Mouse (Mus musculus) brain, adult 10 weeks (tissue): ENCODE data around the gene Gm20741. TPM values are rescaled to one million over a fixed set of nuclear protein-coding genes. Genes with fewer than 3 reads are reported as not detected.

Source experiments
- polyA plus RNA-seq: library from polyadenylated mRNA; stranded (reverse); fragments of 350-450 nt; fragmentation: Illumina TruSeq; extraction: RNeasy Lipid Tissue Mini Kit (QIAGEN cat#74804); gene quantifications from one replicate; pipeline ENCODE4 v1.2.3, GENCODE M21; 2015; ENCODE audit warnings: low read depth, low replicate concordance

The Gm20741 gene
- not detected for polyA plus RNA-seq

GRCm38 (mm10) chr16:88811827-88812226 is at the start of gene Gm20741:
TSS of gene Gm20741 (minus strand) at chr16:88812220.

GRCm38 (mm10) chr16:88826095-88826652 is 14.2 kb upstream of the Gm20741 start, which contains the start of gene Krtap14:
TSS of gene Krtap14 (minus strand) at chr16:88826145.

GRCm38 (mm10) chr16:88820066-88820465 is 8.0 kb upstream of the Gm20741 start, which contains the start of gene Krtap15:
TSS of gene Krtap15 (plus strand) at chr16:88820215.

GRCm38 (mm10) chr16:88777596-88777995 is 34.4 kb downstream of the Gm20741 start, which contains the start of gene Gm5965:
TSS of gene Gm5965 (plus strand) at chr16:88777896.

GRCm38 (mm10) chr16:88774106-88774505 is 37.9 kb downstream of the Gm20741 start, which contains the start of gene 2310057N15Rik:
TSS of gene 2310057N15Rik (minus strand) at chr16:88774206.

Other genes starting within 250 kb of the Gm20741 start
- gene Cldn8, start 249.0 kb downstream of the Gm20741 start, polyA plus RNA-seq = not detected
- not detected for gene Krtap24-1, start 199.9 kb downstream of the Gm20741 start, polyA plus RNA-seq
- not detected for gene 2310079G19Rik, start 184.6 kb downstream of the Gm20741 start, polyA plus RNA-seq
- not detected for gene Krtap26-1, start 164.4 kb downstream of the Gm20741 start, polyA plus RNA-seq
- not detected for gene Krtap27-1, start 140.5 kb downstream of the Gm20741 start, polyA plus RNA-seq
- not detected for gene 2310061N02Rik, start 104.3 kb downstream of the Gm20741 start, polyA plus RNA-seq
- not detected for gene Krtap13-1, start 83.4 kb downstream of the Gm20741 start, polyA plus RNA-seq
- gene Krtap13, start 60.6 kb downstream of the Gm20741 start, polyA plus RNA-seq = not detected
- gene 2310034C09Rik, start 53.4 kb downstream of the Gm20741 start, polyA plus RNA-seq = not detected
- gene 2310057N15Rik, start 38.0 kb downstream of the Gm20741 start, polyA plus RNA-seq = not detected
- not detected for gene Gm5965, start 34.3 kb downstream of the Gm20741 start, polyA plus RNA-seq
- gene Krtap15, start 8.0 kb upstream of the Gm20741 start, polyA plus RNA-seq = not detected
- gene Krtap14, start 13.9 kb upstream of the Gm20741 start, polyA plus RNA-seq = not detected
- gene Krtap19-1, start 57.2 kb upstream of the Gm20741 start, polyA plus RNA-seq = not detected
- gene Krtap19-2, start 62.0 kb upstream of the Gm20741 start, polyA plus RNA-seq = not detected
- not detected for gene Krtap19-3, start 65.8 kb upstream of the Gm20741 start, polyA plus RNA-seq
- not detected for gene Krtap19-4, start 72.9 kb upstream of the Gm20741 start, polyA plus RNA-seq
- gene Krtap19-5, start 84.2 kb upstream of the Gm20741 start, polyA plus RNA-seq = not detected
- gene Krtap19-9b, start 120.0 kb upstream of the Gm20741 start, polyA plus RNA-seq = not detected
- gene Krtap16-3, start 150.7 kb upstream of the Gm20741 start, polyA plus RNA-seq = not detected
- gene Krtap22-2, start 198.5 kb upstream of the Gm20741 start, polyA plus RNA-seq = not detected
- gene Gm10229, start 203.1 kb upstream of the Gm20741 start, polyA plus RNA-seq = not detected
- gene Krtap6-1, start 219.5 kb upstream of the Gm20741 start, polyA plus RNA-seq = not detected
- gene Gm10228, start 229.3 kb upstream of the Gm20741 start, polyA plus RNA-seq = not detected
- not detected for gene Krtap6-5, start 235.7 kb upstream of the Gm20741 start, polyA plus RNA-seq